Mouse (Mus musculus): ENCODE measurements around the gene Rab11fip2. TPM values are rescaled to one million over a fixed set of nuclear protein-coding genes. Genes with fewer than 3 reads are reported as not detected.

Rab11fip2 gene
- total RNA-seq, 2 experiments from 2014 or later: 67.7 to 71.4 TPM

- no peak for DNase-seq (ENCODE audit: low spot score in 2 of 2)
Observed at GRCm38 (mm10) chr19:59862423-59862822, 81.0 kb downstream of the Rab11fip2 start.

GRCm38 (mm10) chr19:59860799-59861198, 82.7 kb downstream of the Rab11fip2 start:
- DNase-seq (ENCODE audit: low spot score in 2 of 2): no peak

GRCm38 (mm10) chr19:59853061-59853460, 90.4 kb downstream of the Rab11fip2 start:
- DNase-seq (ENCODE audit: low spot score in 2 of 2): no peak
